Mouse (Mus musculus) bone marrow, adult 2 months (tissue): Measurements from ENCODE around the gene Adamtsl5.

Experiments used
- CTCF ChIP-seq: fragments of 200-500 bp; IDR thresholded peaks from 2 replicates; pipeline ENCODE4 v1.5.1; 2011; ENCODE audit warnings: low read length, control low read depth; ENCODE audit not compliant: control insufficient read depth, insufficient read depth
- POLR2A ChIP-seq: fragments of 200-500 bp; IDR thresholded peaks from 2 replicates; pipeline ENCODE4 v1.6.1; 2011; ENCODE audit warnings: low read depth, mild to moderate bottlenecking, control low read depth, low read length, borderline replicate concordance; ENCODE audit not compliant: control insufficient read depth

DNA sequence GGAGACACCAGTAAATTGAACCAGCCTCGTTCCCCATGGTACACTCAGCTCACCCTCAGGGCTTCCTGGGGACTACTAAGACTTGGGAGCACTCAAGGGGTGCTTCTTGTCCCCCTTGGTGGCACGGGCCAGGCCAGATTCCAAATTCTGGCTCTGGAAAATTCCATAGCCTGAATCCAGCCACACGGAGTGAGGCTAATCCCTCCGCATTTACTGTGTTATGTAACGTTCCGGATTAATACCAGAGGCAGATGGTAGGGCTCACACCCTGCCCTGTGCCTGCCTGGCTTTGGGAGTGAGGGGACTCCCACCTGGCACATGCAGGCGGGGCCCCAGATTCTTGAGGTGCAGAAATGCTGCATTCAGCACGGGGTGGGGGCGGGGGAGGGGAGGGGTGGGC lies 7.2 kb upstream of the Adamtsl5 start:
- TF ChIP-seq CTCF: no peak
- TF ChIP-seq POLR2A: no peak
